Mouse (Mus musculus): ENCODE data around the gene Fndc1. TPM values are rescaled to one million over a fixed set of nuclear protein-coding genes. Genes with fewer than 3 reads are reported as not detected.

The Fndc1 gene
- polyA plus RNA-seq, 1 experiment = 56.7 TPM

DNA sequence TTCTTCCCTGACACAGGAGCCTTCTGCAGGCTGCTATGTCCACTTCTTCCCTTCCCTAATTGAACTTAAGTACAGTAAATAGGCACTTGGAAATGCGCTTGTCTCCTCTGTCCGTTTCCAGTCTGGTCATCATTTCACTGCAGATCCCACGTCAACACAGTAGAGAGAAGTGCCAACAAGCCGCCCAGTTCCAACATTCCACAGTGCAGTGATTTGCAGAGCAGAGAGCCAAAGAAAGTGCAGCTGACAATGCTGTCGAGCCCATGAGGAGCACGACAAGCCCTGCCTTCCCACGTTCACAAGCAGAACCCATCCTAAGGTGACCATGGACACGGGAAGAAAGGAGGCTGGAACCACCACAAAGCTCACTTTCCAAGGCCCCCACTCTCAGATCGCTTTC, 1.7 kb downstream of the Fndc1 start:
- H3K27ac ChIP-seq (ENCODE audit: insufficient read depth, low read length) = no peak overlapping the region
- H3K4me3 ChIP-seq (ENCODE audit: insufficient read depth, low read length) = no peak overlapping the region
- no peak for TF ChIP-seq POLR2A (IDR thresholded peaks at IDR 0.05; ENCODE audit: low read depth, low read length)
- no peak for TF ChIP-seq CTCF (IDR thresholded peaks at IDR 0.05; ENCODE audit: borderline replicate concordance, insufficient read depth, low read length)
- H3K4me1 ChIP-seq (ENCODE audit: control insufficient read depth, insufficient read depth, low read length) = no peaks in the 10 kb centered on the region; the same call in 1 of the 2 replicates

DNA sequence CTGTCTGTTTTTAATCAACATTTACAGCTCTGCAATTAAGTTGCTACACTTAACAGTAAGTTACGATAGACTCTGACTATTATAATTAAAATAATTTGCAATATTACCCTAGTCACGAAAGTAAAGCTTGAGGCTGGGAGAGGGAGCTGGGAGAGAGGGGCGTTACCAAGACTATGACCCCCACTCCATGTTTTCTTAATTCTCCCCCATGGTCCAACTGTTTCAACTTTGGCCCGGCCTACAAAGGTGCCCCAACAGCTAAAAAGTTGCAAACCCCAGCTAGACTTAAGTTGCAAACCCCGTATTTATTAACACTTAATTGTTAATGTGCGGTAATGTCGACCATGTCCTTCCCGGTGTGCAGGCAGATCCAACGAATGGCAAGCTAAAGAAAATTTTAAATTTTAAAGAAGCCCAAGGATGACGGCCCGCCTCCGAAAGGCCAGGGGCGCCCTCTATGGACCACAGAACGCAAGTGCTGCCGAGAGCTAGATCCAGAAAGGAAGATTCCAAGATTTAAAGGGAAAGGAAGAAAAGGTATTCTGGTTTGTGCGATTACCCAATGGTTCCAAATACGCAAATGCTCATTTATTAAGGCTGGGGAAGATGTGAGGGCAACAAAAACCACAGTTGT, 5.4 kb downstream of the Fndc1 start:
- peak; percentile 75 for TF ChIP-seq CTCF (IDR thresholded peaks at IDR 0.05; ENCODE audit: borderline replicate concordance, insufficient read depth, low read length)
- TF ChIP-seq POLR2A (IDR thresholded peaks at IDR 0.05; ENCODE audit: low read depth, low read length) = no peak
- no peaks in the 10 kb centered on the region; the same call in 1 of the 2 replicates for H3K4me1 ChIP-seq (ENCODE audit: control insufficient read depth, insufficient read depth, low read length)
- no peak overlapping the region for H3K27ac ChIP-seq (ENCODE audit: insufficient read depth, low read length)
- no peak overlapping the region for H3K4me3 ChIP-seq (ENCODE audit: insufficient read depth, low read length)

DNA sequence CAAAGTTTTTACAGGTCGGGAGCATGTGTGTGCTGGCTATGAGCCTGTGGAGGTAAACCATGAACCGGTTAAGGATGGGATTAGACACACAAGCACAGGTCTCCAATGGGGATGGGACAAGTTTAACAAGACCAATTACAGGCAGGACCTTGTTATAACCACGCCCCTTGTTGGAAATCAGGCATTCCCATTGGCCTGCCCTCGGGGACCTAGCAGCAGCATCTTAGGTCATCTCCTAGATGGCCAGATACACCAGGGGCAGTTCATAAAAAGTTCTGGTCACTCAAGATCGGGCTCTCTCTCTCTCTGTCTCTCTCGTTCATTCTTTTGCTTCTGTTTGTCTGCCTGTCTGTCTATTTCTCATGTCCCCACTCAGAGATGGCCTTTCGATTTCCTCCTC, 6.9 kb downstream of the Fndc1 start:
- TF ChIP-seq POLR2A (IDR thresholded peaks at IDR 0.05; ENCODE audit: low read depth, low read length) (no peak), CTCF (IDR thresholded peaks at IDR 0.05; ENCODE audit: borderline replicate concordance, insufficient read depth, low read length) (no peak)
- H3K4me1 ChIP-seq (ENCODE audit: control insufficient read depth, insufficient read depth, low read length) = no peaks in the 10 kb centered on the region
- no peak overlapping the region for H3K27ac ChIP-seq (ENCODE audit: insufficient read depth, low read length)
- no peak overlapping the region for H3K4me3 ChIP-seq (ENCODE audit: insufficient read depth, low read length)

DNA sequence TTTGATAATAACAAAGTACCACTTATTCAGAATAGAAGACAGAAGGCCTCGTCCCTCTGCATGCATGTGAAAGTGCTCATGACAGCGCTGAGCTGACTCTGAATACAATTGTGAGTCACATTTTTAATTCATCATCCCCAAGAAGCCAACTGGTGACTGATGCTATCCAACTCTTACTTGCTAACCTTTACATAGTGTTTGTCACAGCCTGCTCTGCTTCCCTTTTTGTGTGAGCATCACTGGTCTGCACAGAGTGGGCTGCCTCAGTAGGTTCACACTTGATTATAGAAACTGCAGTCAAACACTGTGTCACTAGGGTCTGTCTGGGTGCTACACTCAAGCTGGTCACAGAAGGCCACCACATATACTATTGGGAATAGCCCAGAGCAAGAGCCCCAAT, 10.5 kb downstream of the Fndc1 start:
- H3K4me3 ChIP-seq (ENCODE audit: insufficient read depth, low read length) = no peak overlapping the region
- no peak for TF ChIP-seq POLR2A (IDR thresholded peaks at IDR 0.05; ENCODE audit: low read depth, low read length)
- TF ChIP-seq CTCF (IDR thresholded peaks at IDR 0.05; ENCODE audit: borderline replicate concordance, insufficient read depth, low read length) = no peak
- H3K27ac ChIP-seq (ENCODE audit: insufficient read depth, low read length) = no peak overlapping the region
- no peaks in the 10 kb centered on the region for H3K4me1 ChIP-seq (ENCODE audit: control insufficient read depth, insufficient read depth, low read length)

DNA sequence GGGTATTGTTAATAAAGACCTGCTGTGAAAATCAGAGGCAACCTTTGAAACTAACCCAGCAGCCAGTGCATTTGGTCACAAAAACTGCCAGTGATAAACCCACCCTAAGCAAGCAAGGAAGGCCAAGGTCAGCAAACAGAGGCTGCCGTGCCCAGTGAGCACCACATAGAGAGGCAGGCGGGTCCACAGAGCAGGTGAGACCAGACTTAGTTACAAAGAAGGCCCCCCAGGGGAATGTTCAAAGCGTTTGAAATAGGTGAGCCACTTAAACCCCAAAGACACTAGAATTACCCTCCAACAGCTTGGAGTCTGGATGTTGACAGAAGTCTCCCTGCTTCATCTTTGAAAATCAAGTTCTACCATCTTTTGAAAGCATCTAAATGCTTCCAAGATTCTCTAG, 12.7 kb downstream of the Fndc1 start:
- TF ChIP-seq POLR2A (IDR thresholded peaks at IDR 0.05; ENCODE audit: low read depth, low read length) (no peak), CTCF (IDR thresholded peaks at IDR 0.05; ENCODE audit: borderline replicate concordance, insufficient read depth, low read length) (no peak)
- H3K4me1 ChIP-seq (ENCODE audit: control insufficient read depth, insufficient read depth, low read length) = no peaks in the 10 kb centered on the region
- no peak overlapping the region for H3K27ac ChIP-seq (ENCODE audit: insufficient read depth, low read length)
- H3K4me3 ChIP-seq (ENCODE audit: insufficient read depth, low read length) = no peak overlapping the region

DNA sequence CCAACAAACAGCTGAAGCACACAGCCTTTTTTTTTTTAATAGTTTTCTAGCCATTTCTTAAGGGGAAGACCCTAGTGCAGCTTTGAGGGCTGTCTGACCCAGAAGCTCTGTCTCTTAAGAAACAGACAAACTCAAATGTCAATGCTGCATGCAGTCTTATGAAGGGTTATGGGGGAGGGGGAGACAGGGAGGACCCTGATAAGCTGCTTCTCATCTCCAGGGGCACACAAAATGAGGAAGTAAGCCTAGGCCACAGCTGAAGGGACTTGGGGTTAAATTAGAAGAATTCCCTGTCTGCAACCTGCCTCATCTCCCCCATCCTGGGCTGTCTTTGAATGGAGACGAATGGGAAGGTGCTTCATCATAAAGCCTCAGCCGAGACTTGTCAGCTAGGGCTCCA, 19.1 kb downstream of the Fndc1 start:
- H3K4me3 ChIP-seq (ENCODE audit: insufficient read depth, low read length) = no peak overlapping the region
- H3K27ac ChIP-seq (ENCODE audit: insufficient read depth, low read length) = no peak overlapping the region
- no peaks in the 10 kb centered on the region; the same call in 1 of the 2 replicates for H3K4me1 ChIP-seq (ENCODE audit: control insufficient read depth, insufficient read depth, low read length)
- no peak for TF ChIP-seq CTCF (IDR thresholded peaks at IDR 0.05; ENCODE audit: borderline replicate concordance, insufficient read depth, low read length)
- TF ChIP-seq POLR2A (IDR thresholded peaks at IDR 0.05; ENCODE audit: low read depth, low read length) = no peak

DNA sequence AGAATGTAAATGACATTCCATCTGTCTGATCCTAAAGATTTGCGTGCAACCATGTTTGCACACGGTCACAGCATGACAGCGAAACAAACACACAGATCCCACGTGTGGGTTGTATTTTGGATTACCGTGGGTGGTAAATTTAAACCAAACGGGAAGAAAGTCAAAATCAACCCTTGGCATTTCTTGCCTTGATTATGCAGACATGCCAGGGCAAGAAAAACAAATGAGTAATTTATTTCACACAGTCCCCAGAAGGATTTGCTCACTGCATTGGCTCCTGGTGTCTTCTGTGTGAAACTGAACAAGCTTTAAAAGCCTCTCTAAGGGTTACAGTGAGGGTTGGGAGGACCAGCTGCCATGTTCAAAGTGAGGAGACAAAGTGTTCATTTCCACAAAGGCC, 22.0 kb downstream of the Fndc1 start:
- Histone ChIP-seq H3K4me1 (ENCODE audit: control insufficient read depth, insufficient read depth, low read length) (no peaks in the 10 kb centered on the region; the same call in 1 of the 2 replicates), H3K4me3 (ENCODE audit: insufficient read depth, low read length) (no peak overlapping the region), H3K27ac (ENCODE audit: insufficient read depth, low read length) (peak overlapping the region; percentile 67)
- no peak for TF ChIP-seq POLR2A (IDR thresholded peaks at IDR 0.05; ENCODE audit: low read depth, low read length)
- no peak for TF ChIP-seq CTCF (IDR thresholded peaks at IDR 0.05; ENCODE audit: borderline replicate concordance, insufficient read depth, low read length)

DNA sequence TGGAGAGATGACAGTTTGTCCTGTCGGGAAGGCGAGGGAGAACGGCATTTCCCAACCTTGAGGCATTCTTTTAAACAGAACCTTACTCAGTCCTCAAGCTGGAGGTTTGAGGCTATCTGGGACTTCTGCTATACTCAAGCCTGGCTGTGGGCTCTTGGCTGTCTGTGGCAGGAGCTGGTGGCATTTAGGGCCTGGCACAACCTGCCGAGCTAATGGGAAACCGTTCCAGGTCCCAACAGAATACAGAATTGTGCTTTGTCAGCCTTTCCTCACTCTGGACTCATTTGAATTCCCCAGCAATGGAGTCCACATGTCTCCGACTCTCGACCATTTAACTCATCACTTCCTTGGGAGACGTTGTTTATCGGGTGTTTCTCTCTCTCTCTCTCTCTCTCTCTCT, 24.6 kb downstream of the Fndc1 start:
- Histone ChIP-seq H3K4me3 (ENCODE audit: insufficient read depth, low read length) (no peak overlapping the region), H3K4me1 (ENCODE audit: control insufficient read depth, insufficient read depth, low read length) (no peaks in the 10 kb centered on the region; the same call in 1 of the 2 replicates), H3K27ac (ENCODE audit: insufficient read depth, low read length) (peak overlapping the region; percentile 30; the same call in 1 of the 2 replicates)
- TF ChIP-seq POLR2A (IDR thresholded peaks at IDR 0.05; ENCODE audit: low read depth, low read length) (no peak), CTCF (IDR thresholded peaks at IDR 0.05; ENCODE audit: borderline replicate concordance, insufficient read depth, low read length) (no peak)

DNA sequence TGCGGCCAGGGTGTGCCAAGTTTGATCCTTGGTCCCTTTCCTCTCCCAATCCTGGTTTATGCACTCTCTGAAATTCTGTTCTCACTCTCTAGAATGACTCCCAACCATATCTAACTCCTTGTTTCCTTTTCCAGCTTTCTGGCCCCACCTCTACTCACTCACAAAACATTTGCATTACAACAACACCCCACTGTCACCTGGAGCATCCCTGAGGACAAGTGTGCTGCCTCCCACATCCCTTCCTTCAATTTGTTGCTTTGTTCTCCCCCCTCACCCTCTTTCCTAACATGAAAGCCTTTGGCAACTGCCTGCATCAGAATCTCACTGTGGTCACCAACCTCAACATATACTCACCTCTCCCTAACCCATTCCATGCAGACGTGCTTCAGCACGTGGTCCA, 27.2 kb downstream of the Fndc1 start:
- no peak overlapping the region for H3K27ac ChIP-seq (ENCODE audit: insufficient read depth, low read length)
- H3K4me3 ChIP-seq (ENCODE audit: insufficient read depth, low read length) = no peak overlapping the region
- H3K4me1 ChIP-seq (ENCODE audit: control insufficient read depth, insufficient read depth, low read length) = no peaks in the 10 kb centered on the region
- TF ChIP-seq POLR2A (IDR thresholded peaks at IDR 0.05; ENCODE audit: low read depth, low read length) (no peak), CTCF (IDR thresholded peaks at IDR 0.05; ENCODE audit: borderline replicate concordance, insufficient read depth, low read length) (no peak)

DNA sequence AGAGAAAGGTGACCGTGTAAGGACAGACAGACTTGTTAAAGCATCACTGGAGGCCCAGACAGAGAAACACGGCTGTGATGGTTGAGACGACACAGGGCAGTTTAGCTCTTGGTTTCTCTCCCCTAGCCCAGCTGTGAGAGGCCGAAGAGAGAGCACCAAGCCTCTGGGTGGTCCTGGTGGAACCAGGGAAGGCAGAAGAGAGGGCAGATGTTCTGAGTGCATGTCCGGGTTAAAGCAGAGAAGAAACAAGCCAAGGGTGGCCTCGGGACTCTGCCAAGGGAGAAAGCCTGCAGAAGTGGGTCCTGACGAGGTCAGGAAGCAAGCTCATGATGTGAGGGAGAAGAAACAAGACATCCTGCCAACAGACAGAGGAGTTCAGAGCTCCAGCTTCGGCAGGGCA, 31.5 kb downstream of the Fndc1 start:
- peaks cover 2% of the 10 kb centered on the region; the same call in 1 of the 2 replicates for H3K4me1 ChIP-seq (ENCODE audit: control insufficient read depth, insufficient read depth, low read length)
- TF ChIP-seq CTCF (IDR thresholded peaks at IDR 0.05; ENCODE audit: borderline replicate concordance, insufficient read depth, low read length) (no peak), POLR2A (IDR thresholded peaks at IDR 0.05; ENCODE audit: low read depth, low read length) (no peak)
- no peak overlapping the region for H3K4me3 ChIP-seq (ENCODE audit: insufficient read depth, low read length)
- H3K27ac ChIP-seq (ENCODE audit: insufficient read depth, low read length) = no peak overlapping the region

All from embryonic fibroblast, embryonic 13.5 days (primary cell).